Mouse (Mus musculus): ENCODE measurements around the gene Tnp2.

DNA sequence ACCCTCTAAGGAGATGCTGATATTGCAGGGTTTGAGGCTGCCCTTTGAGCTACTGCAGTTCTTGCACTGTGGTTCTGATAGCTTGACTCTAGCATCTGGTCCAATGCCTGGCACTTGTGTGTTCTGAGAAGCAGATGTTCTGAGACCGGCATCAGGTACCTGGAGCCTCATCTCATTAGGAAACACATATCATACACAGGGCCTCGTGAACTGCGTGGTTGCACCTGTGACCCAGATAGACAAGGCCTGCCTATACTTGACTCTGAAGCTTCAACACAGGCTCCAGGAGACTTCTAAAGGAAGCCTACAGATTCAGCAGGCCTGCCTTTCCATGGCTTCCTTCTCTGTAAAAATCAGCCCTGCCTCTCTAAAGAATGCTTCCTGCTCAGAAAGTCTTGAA is 47.9 kb upstream of the Tnp2 start:
- no peak for TF ChIP-seq CTCF (IDR thresholded peaks at IDR 0.05; ENCODE audit: low read depth)
- no peak for TF ChIP-seq EP300 (optimal IDR thresholded peaks at IDR 0.05)
